Mouse (Mus musculus) limb, embryonic 15.5 days (tissue): ENCODE measurements at regions not wholly inside any gene's neighbourhood (a gene's known extent, or its start where the extent isn't known, plus 50 kb on each side); places are given as distances from the start of the nearest gene placed in this dataset.

Experiments
- ATAC-seq: fragments of 200-750 bp; cut with Nextera tagmentation; 2 replicates; pipeline ENCODE4 v1.8.0; 2017; ENCODE audit warnings: low read depth, moderate TSS enrichment; ENCODE audit not compliant: insufficient number of reproducible peaks, low FRiP score, low TSS enrichment
- H3K27ac ChIP-seq: fragments of 300-500 bp; sonication (generic); 2 replicates; pipeline ENCODE4 v1.5.1; 2015; ENCODE audit warnings: moderate library complexity, mild to moderate bottlenecking, inconsistent platforms
- H3K27me3 ChIP-seq: fragments of 300-500 bp; sonication (generic); 2 replicates; pipeline ENCODE4 v1.6.1; 2015; ENCODE audit warnings: inconsistent platforms
- H3K36me3 ChIP-seq: fragments of 300-500 bp; sonication (generic); 2 replicates; pipeline ENCODE4 v1.6.1; 2015; ENCODE audit warnings: inconsistent platforms
- H3K4me1 ChIP-seq: fragments of 300-500 bp; sonication (generic); 2 replicates; pipeline ENCODE4 v1.6.1; 2015; ENCODE audit warnings: inconsistent platforms
- H3K4me2 ChIP-seq: fragments of 300-500 bp; sonication (generic); 2 replicates; pipeline ENCODE4 v1.6.1; 2015; ENCODE audit warnings: mild to moderate bottlenecking, inconsistent platforms
- H3K4me3 ChIP-seq: fragments of 300-500 bp; sonication (generic); 2 replicates; pipeline ENCODE4 v1.5.1; 2015; ENCODE audit warnings: mild to moderate bottlenecking, inconsistent platforms
- H3K9ac ChIP-seq: fragments of 300-500 bp; sonication (generic); 2 replicates; pipeline ENCODE4 v1.6.1; 2015; ENCODE audit warnings: inconsistent platforms
- H3K9me3 ChIP-seq: fragments of 300-500 bp; sonication (generic); 2 replicates; pipeline ENCODE4 v1.6.1; 2016; ENCODE audit warnings: inconsistent platforms
- WGBS: fragments of 180-500 bp; shearing (Covaris S2); methylation state at CpG from one replicate; pipeline ENCODE4 v1.1.7; 2015; 5-methylcytosine and 5-hydroxymethylcytosine counted together

DNA sequence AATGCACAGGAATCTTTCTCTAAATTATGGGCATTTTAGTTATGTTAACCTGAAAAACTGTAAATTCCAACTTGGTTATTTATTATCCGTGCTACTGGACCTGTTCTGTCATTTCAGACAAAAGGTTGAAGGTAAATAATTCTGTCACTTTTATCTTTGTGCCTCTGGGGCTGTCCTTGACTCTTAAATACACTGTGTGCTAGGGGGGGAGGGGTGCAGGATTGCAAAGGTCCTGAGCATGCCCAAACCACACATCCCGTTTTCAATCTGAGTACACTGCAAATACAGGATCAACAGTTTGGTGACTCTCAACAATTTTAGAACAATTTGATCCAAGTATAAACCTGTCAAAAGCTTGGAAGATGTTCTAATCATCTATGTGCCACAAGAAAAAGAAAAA, 227.4 kb upstream of the Pabpc6 start:
- no peak for ATAC-seq
- H3K4me3 ChIP-seq = no peak overlapping the region
- no peak overlapping the region for H3K4me2 ChIP-seq
- H3K4me1 ChIP-seq = peaks cover 14% of the 10 kb centered on the region
- no peaks in the 10 kb centered on the region for H3K9me3 ChIP-seq
- WGBS = 45% methylated on average over 2 of the region's 2 CpGs
- no peaks in the 10 kb centered on the region for H3K36me3 ChIP-seq
- no peak overlapping the region for H3K27ac ChIP-seq
- no peaks in the 10 kb centered on the region for H3K27me3 ChIP-seq
- H3K9ac ChIP-seq = no peak overlapping the region

DNA sequence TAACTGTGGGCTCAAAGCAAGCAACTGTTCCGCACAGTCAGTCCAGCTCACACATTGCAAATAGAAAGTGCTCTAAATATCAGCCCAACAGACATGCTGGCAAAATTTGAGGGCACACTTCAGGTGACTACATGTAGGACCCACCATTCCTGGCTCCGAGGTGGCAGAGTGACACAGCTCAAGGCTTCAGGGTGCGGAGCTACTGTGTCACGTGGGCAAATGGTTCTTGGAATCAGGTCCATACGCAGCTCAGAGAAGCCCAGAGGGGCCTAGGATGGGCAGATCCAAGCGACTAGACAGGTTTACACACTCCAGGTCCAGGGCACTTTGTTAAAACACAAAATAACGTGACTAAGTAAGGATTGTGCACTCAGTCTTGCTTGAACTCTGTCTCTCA, 226.2 kb upstream of the Pabpc6 start:
- Histone ChIP-seq H3K36me3 (no peaks in the 10 kb centered on the region), H3K9ac (no peak overlapping the region), H3K4me1 (peaks cover 14% of the 10 kb centered on the region), H3K4me3 (no peak overlapping the region), H3K4me2 (no peak overlapping the region), H3K9me3 (no peaks in the 10 kb centered on the region), H3K27me3 (no peaks in the 10 kb centered on the region), H3K27ac (peak overlapping the region; percentile 75)
- ATAC-seq = no peak
- WGBS = 55% methylated on average over 7 of the region's 7 CpGs

DNA sequence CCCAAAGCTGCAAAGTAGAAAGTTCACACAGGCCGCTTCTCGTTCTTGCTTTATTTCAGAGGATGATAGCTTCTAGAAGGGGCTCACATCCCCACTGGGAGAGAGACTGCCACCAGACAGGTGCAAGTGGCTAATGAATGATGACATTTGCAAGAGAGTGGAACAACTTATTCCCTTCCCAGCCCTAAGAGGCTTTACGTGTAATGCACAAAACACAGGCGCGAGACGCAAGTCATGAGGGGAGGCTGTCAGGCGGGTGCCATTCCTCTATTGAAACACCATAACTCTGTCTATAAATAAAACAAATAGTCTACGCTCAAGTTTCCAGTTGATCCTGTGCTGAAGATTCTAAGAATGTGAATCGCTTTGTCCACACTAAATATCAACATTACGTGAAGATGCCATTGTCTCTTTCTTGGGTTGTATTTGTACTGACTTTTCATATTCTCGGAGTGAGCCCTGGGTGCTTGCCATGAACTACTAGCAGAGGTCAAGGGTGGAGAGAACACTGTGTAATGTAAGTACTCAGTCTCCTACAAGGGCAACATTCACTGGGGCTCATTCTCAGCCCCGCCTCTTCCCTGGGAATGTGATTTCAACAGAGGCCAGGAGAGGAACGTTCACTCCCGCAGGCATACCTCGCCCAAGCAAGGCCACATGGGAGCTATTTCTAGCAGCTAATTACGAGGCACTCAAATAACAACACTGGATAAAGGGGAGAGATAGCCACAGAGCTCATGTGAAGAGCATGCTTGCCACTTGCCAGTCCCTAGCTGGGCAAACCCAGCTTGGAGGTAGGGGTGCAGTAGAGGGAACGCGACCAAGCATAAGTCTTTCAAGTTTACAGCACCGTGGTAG, 225.5 kb upstream of the Pabpc6 start:
- 53% methylated on average over 19 of the region's 19 CpGs for WGBS
- Histone ChIP-seq H3K27ac (peak overlapping the region; percentile 75), H3K4me2 (no peak overlapping the region), H3K9me3 (no peaks in the 10 kb centered on the region), H3K27me3 (no peaks in the 10 kb centered on the region), H3K4me1 (peaks cover 14% of the 10 kb centered on the region), H3K4me3 (no peak overlapping the region), H3K36me3 (no peaks in the 10 kb centered on the region), H3K9ac (no peak overlapping the region)
- ATAC-seq = peak; percentile 77

DNA sequence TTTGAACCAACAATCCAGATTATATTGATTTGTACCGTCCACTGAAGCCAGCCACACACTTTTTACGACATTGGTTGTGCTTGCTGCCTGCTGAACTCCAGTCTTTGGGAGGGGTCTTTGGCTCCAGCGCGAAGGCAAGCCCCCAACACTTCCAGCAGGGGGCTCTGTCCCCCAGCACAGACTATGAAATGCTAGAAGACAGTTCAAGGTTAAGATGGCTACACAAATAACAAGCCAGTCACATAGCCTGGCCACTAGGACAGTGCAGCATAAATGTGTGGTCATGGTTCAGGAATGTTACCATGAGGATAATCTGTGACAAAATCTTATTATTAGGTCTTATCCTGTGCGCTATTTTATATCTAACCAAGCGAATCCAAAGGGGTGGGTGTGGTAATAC, 224.4 kb upstream of the Pabpc6 start:
- Histone ChIP-seq H3K4me3 (no peak overlapping the region), H3K27me3 (no peaks in the 10 kb centered on the region), H3K9me3 (no peaks in the 10 kb centered on the region), H3K36me3 (no peaks in the 10 kb centered on the region), H3K4me2 (no peak overlapping the region), H3K27ac (no peak overlapping the region), H3K9ac (no peak overlapping the region), H3K4me1 (peaks cover 14% of the 10 kb centered on the region)
- no peak for ATAC-seq
- 47% methylated on average over 6 of the region's 6 CpGs for WGBS

DNA sequence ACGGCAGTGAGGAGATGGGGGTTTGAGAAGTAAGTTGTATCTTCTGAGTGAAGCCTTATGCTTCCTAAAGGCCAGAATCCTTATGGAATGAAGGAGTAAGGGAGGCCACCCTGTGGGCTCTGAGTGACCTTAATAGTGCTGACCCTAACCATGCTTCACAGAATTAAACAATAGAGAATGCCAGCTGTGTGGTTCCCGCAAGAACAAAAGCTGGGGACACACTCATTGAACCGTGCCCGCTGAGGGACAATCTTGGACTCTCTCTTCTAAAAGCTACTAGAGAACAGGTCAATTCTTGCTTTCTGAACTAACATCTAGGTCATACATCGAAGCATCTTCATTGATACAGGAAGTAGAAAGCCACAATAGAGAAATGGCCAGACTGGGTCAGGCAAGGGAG, 223.3 kb upstream of the Pabpc6 start:
- no peak overlapping the region for H3K4me3 ChIP-seq
- WGBS = 93% methylated on average over 5 of the region's 5 CpGs

DNA sequence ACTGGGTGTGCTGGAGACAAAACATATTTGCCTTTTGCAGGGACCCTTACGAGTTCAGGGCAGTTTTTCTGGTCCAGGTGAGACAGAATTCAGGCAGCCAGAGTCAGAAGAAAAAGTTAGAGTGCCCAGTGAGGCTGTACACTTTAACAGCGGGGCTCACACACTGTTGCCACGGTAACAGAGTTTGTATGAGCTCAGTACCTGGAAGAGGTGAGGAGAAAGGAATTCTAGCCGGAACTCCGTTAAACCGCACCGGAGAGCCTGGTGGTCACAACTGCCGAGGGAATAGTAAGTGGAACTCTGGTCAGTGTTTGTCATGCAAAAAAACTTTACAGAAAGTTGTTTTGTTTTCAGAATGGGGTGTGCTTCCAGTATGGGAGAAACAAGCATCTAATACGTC, 222.6 kb upstream of the Pabpc6 start:
- Histone ChIP-seq H3K27ac (no peak overlapping the region), H3K9me3 (no peaks in the 10 kb centered on the region), H3K4me1 (peaks cover 14% of the 10 kb centered on the region), H3K27me3 (no peaks in the 10 kb centered on the region), H3K4me2 (no peak overlapping the region), H3K4me3 (no peak overlapping the region), H3K9ac (no peak overlapping the region), H3K36me3 (no peaks in the 10 kb centered on the region)
- WGBS = 64% methylated on average over 9 of the region's 9 CpGs
- ATAC-seq = no peak

More for the DNA sequence above, 223.3 kb upstream of the Pabpc6 start:
- ATAC-seq = no peak
- no peak overlapping the region for H3K9ac ChIP-seq
- H3K27me3 ChIP-seq = no peaks in the 10 kb centered on the region
- H3K4me1 ChIP-seq = peaks cover 14% of the 10 kb centered on the region
- H3K27ac ChIP-seq = no peak overlapping the region
- H3K36me3 ChIP-seq = no peaks in the 10 kb centered on the region
- H3K9me3 ChIP-seq = no peaks in the 10 kb centered on the region
- H3K4me2 ChIP-seq = no peak overlapping the region

DNA sequence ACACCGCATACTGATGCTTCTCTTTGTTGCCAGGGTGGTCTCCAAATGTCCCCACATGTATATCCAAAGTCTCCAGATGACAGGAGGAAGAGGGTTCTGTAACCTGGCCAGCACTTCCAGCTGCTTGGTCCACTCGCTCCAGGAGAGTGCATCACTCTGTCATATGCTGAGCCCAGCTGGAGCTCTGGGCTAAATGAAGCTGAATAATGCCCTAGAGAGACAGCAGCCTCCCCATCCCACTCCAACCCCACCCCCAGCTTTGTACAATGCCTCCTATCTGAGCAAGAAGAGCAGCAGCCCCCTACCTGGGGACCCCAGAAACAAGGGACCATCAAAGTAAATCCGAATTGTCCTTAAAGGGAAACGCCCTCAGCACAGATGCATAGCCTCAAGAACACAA, 219.0 kb upstream of the Pabpc6 start:
- H3K27ac ChIP-seq = no peak overlapping the region
- H3K36me3 ChIP-seq = no peaks in the 10 kb centered on the region
- H3K4me2 ChIP-seq = no peak overlapping the region
- ATAC-seq = no peak
- H3K4me1 ChIP-seq = no peaks in the 10 kb centered on the region
- H3K9me3 ChIP-seq = no peaks in the 10 kb centered on the region
- no peak overlapping the region for H3K9ac ChIP-seq
- WGBS = 74% methylated on average over 4 of the region's 4 CpGs
- H3K27me3 ChIP-seq = no peaks in the 10 kb centered on the region
- no peak overlapping the region for H3K4me3 ChIP-seq

DNA sequence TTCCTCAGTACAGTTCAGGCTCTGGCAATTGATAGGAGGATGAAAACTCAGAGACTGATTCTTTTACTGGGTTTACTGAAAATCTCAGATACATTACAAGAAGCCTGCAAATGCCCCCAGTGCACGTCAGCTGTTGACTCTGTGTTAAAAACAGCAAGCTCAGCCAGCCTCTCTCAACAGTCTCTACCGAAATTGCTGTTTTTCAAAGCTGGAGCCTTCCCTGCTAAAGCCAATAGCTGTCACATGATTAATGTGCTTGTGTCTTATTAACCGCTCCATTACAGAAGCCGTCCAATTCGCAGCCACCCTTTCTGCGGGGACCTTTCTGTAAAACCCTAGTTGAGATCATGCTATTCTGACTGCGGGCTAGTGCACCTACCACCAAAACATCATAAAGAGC, 215.6 kb upstream of the Pabpc6 start:
- Histone ChIP-seq H3K27me3 (no peaks in the 10 kb centered on the region), H3K4me2 (no peak overlapping the region), H3K36me3 (no peaks in the 10 kb centered on the region), H3K9me3 (no peaks in the 10 kb centered on the region), H3K4me3 (no peak overlapping the region), H3K27ac (no peak overlapping the region), H3K4me1 (no peaks in the 10 kb centered on the region), H3K9ac (no peak overlapping the region)
- no peak for ATAC-seq
- 32% methylated on average over 7 of the region's 7 CpGs for WGBS

DNA sequence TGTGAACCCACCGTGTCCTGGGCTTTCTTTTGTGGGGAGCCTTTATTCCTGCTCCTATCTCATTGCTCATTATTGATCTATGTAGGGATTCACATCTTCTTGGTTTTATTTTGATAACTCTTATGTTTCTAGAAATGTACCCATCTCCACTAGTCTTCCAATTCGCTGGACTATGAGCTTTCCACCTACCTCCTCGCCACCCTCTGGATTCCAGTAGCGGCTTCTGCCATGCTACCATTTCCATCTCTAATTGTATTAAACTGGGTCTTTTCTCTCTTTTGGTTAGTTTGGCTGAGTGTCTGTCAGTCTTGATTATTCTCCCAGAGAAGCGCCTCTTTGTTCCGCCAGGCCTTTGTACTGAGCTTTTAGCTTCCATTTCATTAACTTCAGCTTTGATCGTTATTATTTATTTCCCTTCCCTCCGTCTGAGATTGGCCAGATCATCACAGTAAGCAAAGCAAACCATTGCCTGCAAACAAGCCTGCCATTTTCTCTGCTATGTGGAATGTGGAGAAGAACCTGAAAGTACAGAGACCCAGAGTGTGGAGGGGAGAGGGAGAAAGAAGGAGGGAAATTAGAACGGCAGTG, 213.2 kb upstream of the Pabpc6 start:
- Histone ChIP-seq H3K4me1 (no peaks in the 10 kb centered on the region; the same call in 1 of the 2 replicates), H3K9ac (no peak overlapping the region), H3K27me3 (no peaks in the 10 kb centered on the region), H3K27ac (no peak overlapping the region), H3K4me3 (no peak overlapping the region), H3K4me2 (no peak overlapping the region), H3K36me3 (no peaks in the 10 kb centered on the region), H3K9me3 (no peaks in the 10 kb centered on the region)
- WGBS = 72% methylated on average over 9 of the region's 9 CpGs
- ATAC-seq = no peak

DNA sequence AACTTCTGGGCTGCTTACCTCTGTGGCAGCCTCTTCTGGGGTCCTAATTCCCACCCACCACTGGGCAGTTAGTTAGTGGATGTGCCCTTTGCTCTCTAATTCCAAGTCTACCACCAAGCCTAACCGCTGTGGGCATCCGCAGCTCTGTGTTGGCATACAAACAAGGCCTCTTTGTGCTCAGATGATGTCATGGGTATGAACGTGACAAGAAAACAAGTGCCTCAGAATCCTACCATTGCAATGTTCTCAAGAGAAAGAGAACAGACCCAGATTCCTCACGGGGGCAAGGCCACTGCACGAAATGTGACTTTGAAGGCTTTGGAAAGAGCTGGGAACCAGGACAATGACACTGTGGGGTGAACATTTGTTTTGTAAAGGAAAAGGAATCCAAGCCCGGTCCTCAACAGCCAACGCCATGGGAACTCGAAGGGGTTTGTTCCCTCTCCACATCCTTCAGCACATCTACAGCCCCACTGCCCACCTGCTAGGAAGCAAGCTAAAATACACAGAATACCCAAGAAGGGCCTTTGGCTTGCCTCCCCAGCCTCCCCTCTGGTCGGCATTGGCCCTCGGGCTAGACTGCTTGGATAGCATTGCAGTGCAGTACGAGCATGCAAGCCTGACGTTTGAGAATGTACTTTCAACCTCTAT, 210.2 kb upstream of the Pabpc6 start:
- no peaks in the 10 kb centered on the region for H3K36me3 ChIP-seq
- H3K27me3 ChIP-seq = no peaks in the 10 kb centered on the region
- no peak overlapping the region for H3K9ac ChIP-seq
- no peaks in the 10 kb centered on the region; the same call in 1 of the 2 replicates for H3K4me1 ChIP-seq
- 86% methylated on average over 12 of the region's 12 CpGs for WGBS
- H3K9me3 ChIP-seq = no peaks in the 10 kb centered on the region
- no peak overlapping the region for H3K4me2 ChIP-seq
- no peak overlapping the region for H3K4me3 ChIP-seq
- no peak for ATAC-seq
- H3K27ac ChIP-seq = no peak overlapping the region

DNA sequence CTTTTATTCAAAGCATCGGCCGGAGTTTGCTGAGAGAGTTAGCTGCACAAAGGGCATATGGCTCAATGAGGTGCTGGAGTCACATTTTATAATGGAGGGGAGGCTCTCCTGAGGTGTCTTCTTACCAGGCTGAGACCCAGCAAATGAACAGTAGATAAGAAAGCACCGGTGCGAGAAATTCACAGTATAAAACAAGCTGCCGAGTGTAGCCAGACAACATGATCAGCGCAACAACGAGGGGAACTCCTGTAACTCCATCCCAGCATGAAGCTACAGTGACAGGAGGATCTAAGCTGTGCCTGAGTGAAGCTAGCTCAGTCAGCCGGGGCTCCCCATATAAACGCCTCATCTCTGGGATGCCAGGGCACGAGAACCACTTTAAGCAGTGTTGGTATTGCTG, 204.2 kb upstream of the Pabpc6 start:
- Histone ChIP-seq H3K4me1 (no peaks in the 10 kb centered on the region), H3K36me3 (no peaks in the 10 kb centered on the region), H3K27ac (no peak overlapping the region), H3K9me3 (no peaks in the 10 kb centered on the region), H3K4me3 (no peak overlapping the region), H3K4me2 (no peak overlapping the region), H3K9ac (no peak overlapping the region), H3K27me3 (no peaks in the 10 kb centered on the region)
- 74% methylated on average over 10 of the region's 10 CpGs for WGBS
- ATAC-seq = no peak

DNA sequence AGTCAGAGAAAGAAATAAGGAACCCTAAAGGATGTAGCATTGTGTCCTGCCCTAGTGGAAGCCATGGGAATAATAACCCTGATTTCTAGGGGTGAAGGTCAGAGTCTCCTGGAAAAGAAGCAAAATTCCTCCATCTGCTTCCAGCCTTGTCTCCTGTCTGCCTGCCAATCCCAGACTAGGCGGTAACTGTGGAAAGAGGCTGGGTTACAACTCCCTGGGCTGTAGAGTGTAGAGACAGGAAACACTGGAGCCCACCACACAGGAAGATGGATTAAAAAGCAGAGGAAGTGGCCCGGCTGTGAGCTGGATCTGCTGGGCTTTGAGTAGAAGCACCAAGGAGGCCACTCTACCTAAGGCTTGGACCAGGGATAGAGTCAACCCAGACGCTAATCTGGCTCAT, 200.7 kb upstream of the Pabpc6 start:
- Histone ChIP-seq H3K4me3 (no peak overlapping the region), H3K36me3 (no peaks in the 10 kb centered on the region), H3K27me3 (no peaks in the 10 kb centered on the region), H3K4me2 (no peak overlapping the region), H3K9ac (no peak overlapping the region), H3K9me3 (no peaks in the 10 kb centered on the region), H3K4me1 (no peaks in the 10 kb centered on the region), H3K27ac (no peak overlapping the region)
- 66% methylated on average over 3 of the region's 3 CpGs for WGBS
- no peak for ATAC-seq
